23 mouse cellular contexts compared by ENCODE assay signal in the genomic region with DNA sequence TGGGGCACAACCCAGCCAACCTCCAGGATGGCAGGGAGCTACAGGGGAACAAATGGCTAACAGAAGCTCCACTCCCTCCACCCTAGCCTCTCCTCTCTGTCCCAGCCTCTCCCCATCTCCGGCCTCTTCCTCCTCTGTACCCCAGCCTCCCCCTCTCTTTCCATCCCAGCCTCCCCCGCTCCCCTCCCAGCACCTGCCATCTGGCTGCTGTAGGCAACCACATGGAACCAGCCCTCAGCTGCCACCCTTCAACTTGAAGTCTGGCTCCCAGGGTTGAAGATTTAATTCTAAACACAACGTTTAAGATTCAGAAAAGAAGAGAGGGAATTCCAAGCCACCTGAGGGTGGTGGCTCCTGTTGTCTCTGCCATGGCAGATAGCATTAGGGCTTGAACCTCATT. TPM values are rescaled to one million over a fixed set of nuclear protein-coding genes. Genes with fewer than 3 reads are reported as not detected.
DNase-seq lines count a peak whose midpoint lies in the region; ATAC-seq and TF ChIP-seq lines count a peak whose summit lies in the region.
"Had no signal": no experiment of that assay in that cellular context is flagged by ENCODE, and none has a peak within 500 bp of the region (broad histone marks: within the 10 kb centered on the region; RNA-seq: fewer than 3 reads in every experiment).

No protein-coding gene starts in this region.

- H3K36me3 ChIP-seq in forebrain, embryonic 15.5 days = no peaks in the 10 kb centered on the region
- H3K36me3 ChIP-seq in forebrain, embryonic 12.5 days (replicated peaks) = no peaks in the 10 kb centered on the region
- no peaks in the 10 kb centered on the region for H3K36me3 ChIP-seq in myocyte (ENCODE audit: control insufficient read depth, insufficient read depth)
- H3K36me3 ChIP-seq: hindbrain, embryonic 12.5 days; kidney, embryonic 15.5 days; midbrain, embryonic 12.5 days had no signal

- H3K9me3 ChIP-seq in forebrain, embryonic 15.5 days = no peaks in the 10 kb centered on the region
- no peaks in the 10 kb centered on the region for H3K9me3 ChIP-seq in forebrain, embryonic 12.5 days
- H3K9me3 ChIP-seq: hindbrain, embryonic 12.5 days; kidney, embryonic 15.5 days; midbrain, embryonic 12.5 days had no signal

- H3ac ChIP-seq in myocyte (ENCODE audit: control insufficient read depth, insufficient read length) = no peak overlapping the region

- H3K27me3 ChIP-seq in forebrain, embryonic 15.5 days = no peaks in the 10 kb centered on the region
- H3K27me3 ChIP-seq in forebrain, embryonic 12.5 days = 0 out of 2 replicates have a peak, but pooled peaks cover 8% of the 10 kb centered on the region
- no peaks in the 10 kb centered on the region for H3K27me3 ChIP-seq in myocyte (ENCODE audit: control insufficient read depth, insufficient read depth, insufficient read length)
- H3K27me3 ChIP-seq: CH12.LX; hindbrain, embryonic 12.5 days; kidney, embryonic 15.5 days had no signal

- H3K79me2 ChIP-seq in myocyte (ENCODE audit: control insufficient read depth, insufficient read depth) = peaks cover 100% of the 10 kb centered on the region

- TF ChIP-seq POLR2A in myocyte (IDR thresholded peaks at IDR 0.05; ENCODE audit: insufficient read length, low read depth) = no peak

- no peak overlapping the region for H3K9ac ChIP-seq in forebrain, embryonic 15.5 days (replicated peaks)
- no peak overlapping the region for H3K9ac ChIP-seq in forebrain, embryonic 12.5 days
- H3K9ac ChIP-seq: hindbrain, embryonic 12.5 days; kidney, embryonic 15.5 days; midbrain, embryonic 12.5 days had no signal

- peaks cover 77% of the 10 kb centered on the region for H3K4me1 ChIP-seq in forebrain, embryonic 15.5 days
- peaks cover 71% of the 10 kb centered on the region for H3K4me1 ChIP-seq in forebrain, embryonic 12.5 days

- intact Hi-C loops in left cerebral cortex, postnatal 14 days (cut with DNase I) = no loop called here

- no peak overlapping the region for H3K4me2 ChIP-seq in forebrain, embryonic 15.5 days (replicated peaks)
- no peak overlapping the region for H3K4me2 ChIP-seq in forebrain, embryonic 12.5 days
- peak overlapping the region; percentile 25 for H3K4me2 ChIP-seq in myocyte (ENCODE audit: low read depth)
- H3K4me2 ChIP-seq: hindbrain, embryonic 12.5 days; kidney, embryonic 15.5 days; liver, embryonic 11.5 days; midbrain, embryonic 12.5 days had no signal

- peak; percentile 29 for ATAC-seq in forebrain, embryonic 15.5 days (replicated peaks)
- ATAC-seq in forebrain, embryonic 12.5 days (ENCODE audit: low FRiP score) = no peak
- ATAC-seq: intestine, embryonic 16.5 days had no signal

- DNase-seq in left cerebral cortex, adult 18-20 months (ENCODE audit: low spot score in 2 of 2) = peak; percentile 33 to 53
- DNase-seq in left cerebral cortex, postnatal 14 days (ENCODE audit: low spot score in 2 of 2) = no peak
- DNase-seq in right cerebral cortex, adult 2 months (ENCODE audit: low spot score in 2 of 2) = peak; percentile 49
- no peak for DNase-seq in right cerebral cortex, postnatal 25 days
- no peak for DNase-seq in c-Kit-positive CD71-positive TER-119-positive erythroid progenitor cells, embryonic 14.5 days (ENCODE audit: low spot score)
- DNase-seq: adrenal gland, postnatal 25 days; cerebellum, adult 2 months; gastrocnemius, postnatal 36 days; lung, adult 18-20 months; thymus, postnatal 14 days had no signal

- 29% methylated on average over 3 of the region's 3 CpGs for WGBS in forebrain, embryonic 15.5 days
- 59% methylated on average over 3 of the region's 3 CpGs for WGBS in forebrain, embryonic 12.5 days

- H3K27ac ChIP-seq in forebrain, embryonic 15.5 days (replicated peaks) = peak overlapping the region; percentile 55
- H3K27ac ChIP-seq in forebrain, embryonic 12.5 days = no peak overlapping the region
- H3K27ac ChIP-seq: hindbrain, embryonic 12.5 days; macrophage had no signal

- no peak overlapping the region for H3K4me3 ChIP-seq in forebrain, embryonic 15.5 days
- no peak overlapping the region for H3K4me3 ChIP-seq in forebrain, embryonic 12.5 days (replicated peaks)
- no peak overlapping the region for H3K4me3 ChIP-seq in myocyte
- H3K4me3 ChIP-seq: hindbrain, embryonic 12.5 days; kidney, embryonic 15.5 days; midbrain, embryonic 12.5 days had no signal

TF ChIP-seq in myocyte, 11 proteins besides CTCF, POLR2A, EP300 and RAD21:
- TF ChIP-seq MYOD1 (IDR thresholded peaks at IDR 0.05; ENCODE audit: control insufficient read depth in 1 of 3, insufficient read length in 2 of 3, low read depth in 2 of 3) = peak in 2 of 3 experiments; percentile 64 to 80
- TF ChIP-seq E2F4 (IDR thresholded peaks at IDR 0.05; ENCODE audit: insufficient read depth) = no peak
- TF ChIP-seq TCF3 (IDR thresholded peaks at IDR 0.05; ENCODE audit: insufficient read length, low read depth) = no peak
- no peak for TF ChIP-seq TCF12 (IDR thresholded peaks at IDR 0.05; ENCODE audit: insufficient read depth, poor library complexity, severe bottlenecking)
- TF ChIP-seq MYOG (IDR thresholded peaks at IDR 0.05; ENCODE audit: control insufficient read depth in 1 of 3, insufficient read depth in 1 of 3, insufficient read length in 2 of 3, low read depth in 2 of 3) = peak; percentile 10 to 72 (median 46)
- no peak for TF ChIP-seq REST (IDR thresholded peaks at IDR 0.05; ENCODE audit: insufficient read depth, insufficient read length)
- peak; percentile 60 for TF ChIP-seq POLR2AphosphoS2 (IDR thresholded peaks at IDR 0.05; ENCODE audit: insufficient read length, low read depth)

RNA-seq across cellular contexts. Expression of a gene that starts 26.9 kb away (rescaled TPM):
- 6.8 and 7.5 TPM in 2 replicates for polyA plus RNA-seq in forebrain, embryonic 15.5 days (2015; fragmentation: Nextera tagmentation; extraction: Ambion mirVana)
- 3.7 and 4.7 TPM in 2 replicates for polyA plus RNA-seq in forebrain, embryonic 12.5 days (2016; fragmentation: Nextera tagmentation; extraction: Ambion mirVana)
- total RNA-seq in left cerebral cortex, adult 18-20 months (2021) = 10 to 100 TPM; 45.8 to 49.9 TPM
- total RNA-seq in left cerebral cortex, postnatal 14 days (2021) = 10 to 100 TPM; 43.3 to 56.9 TPM
- 260 TPM for polyA plus RNA-seq in myocyte (2012; fragmentation: generic; extraction: Trizol)

RNA-seq across cellular contexts. Expression of a gene that starts 30.7 kb away (rescaled TPM):
- 0.11 and 0.23 TPM in 2 replicates for polyA plus RNA-seq in forebrain, embryonic 15.5 days (2015; fragmentation: Nextera tagmentation; extraction: Ambion mirVana)
- 0.34 TPM in 1 of 2 replicates, not detected in the other for polyA plus RNA-seq in forebrain, embryonic 12.5 days (2016; fragmentation: Nextera tagmentation; extraction: Ambion mirVana)
- not detected for total RNA-seq in left cerebral cortex, adult 18-20 months (2021)
- total RNA-seq in left cerebral cortex, postnatal 14 days (2021) = not detected
- polyA plus RNA-seq in myocyte (2012; fragmentation: generic; extraction: Trizol) = 1.1 TPM
- total RNA-seq: layer of hippocampus, postnatal 10 days had no signal
- polyA plus RNA-seq: embryonic facial prominence, embryonic 11.5 days; limb, embryonic 11.5 days; liver, embryonic 11.5 days had no signal

Comparison
In these comparisons a context has a peak if more than half of its experiments do, and no peak if none do; other contexts are left out.
1. DNase-seq: peak in left cerebral cortex, adult 18-20 months (2 of 2) and right cerebral cortex, adult 2 months (2 of 2); none in left cerebral cortex, postnatal 14 days (0 of 2), right cerebral cortex, postnatal 25 days (single experiment) and c-Kit-positive CD71-positive TER-119-positive erythroid progenitor cells, embryonic 14.5 days (single experiment).
2. RNA of a gene that starts 26.9 kb away (polyA plus RNA-seq): 260 TPM in myocyte (single experiment); 6.8 to 7.5 TPM in forebrain, embryonic 15.5 days and 3.7 to 4.7 TPM in forebrain, embryonic 12.5 days; every median in the first group is over 10 times any median in the second.